8 mouse cellular contexts compared by ENCODE assay signal in the genomic region with DNA sequence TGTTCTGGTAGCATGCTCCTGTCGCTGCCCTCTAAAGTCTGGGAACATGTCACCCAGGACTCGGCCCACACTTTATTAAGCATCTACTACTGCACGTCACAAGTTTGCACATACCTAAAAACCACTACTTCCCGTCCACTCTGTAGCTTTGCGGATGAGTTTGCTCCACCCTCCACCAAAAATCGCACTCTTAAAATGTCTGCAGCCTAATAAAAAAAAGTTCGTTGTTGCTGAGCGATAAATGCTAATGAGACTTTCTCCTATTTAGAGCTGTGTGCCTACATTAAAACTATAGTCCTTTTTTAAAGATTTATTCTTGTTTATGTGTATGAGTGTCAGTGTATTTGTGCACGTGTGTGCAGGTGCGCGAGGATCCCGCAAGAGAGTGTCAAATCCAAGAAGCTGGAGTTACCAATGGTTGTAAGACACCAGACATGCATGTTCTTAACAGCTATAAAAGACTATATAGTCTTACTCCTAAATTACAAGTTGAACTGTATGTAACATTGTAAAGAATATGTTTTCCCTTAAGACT. TPM values are rescaled to one million over a fixed set of nuclear protein-coding genes. Genes with fewer than 3 reads are reported as not detected.
A peak's percentile ranks its signal among the peaks of the same experiment; 100 is the strongest.
DNase-seq lines count a peak whose midpoint lies in the region; ATAC-seq and TF ChIP-seq lines count a peak whose summit lies in the region.

No protein-coding gene starts in this region.

- DNase-seq in heart, adult 18-20 months: no peak
- DNase-seq in MEL (ENCODE audit: low read depth, low spot score): peak; percentile 78
- no peak for DNase-seq in forebrain, postnatal 0 days
- DNase-seq in embryo, embryonic 10 days (ENCODE audit: low spot score): no peak
- no peak for DNase-seq in layer of hippocampus, adult 11-12 months (ENCODE audit: low spot score)
- no peak for DNase-seq in urinary bladder, postnatal 25 days (ENCODE audit: low spot score)

- H3K9me3 ChIP-seq in heart, embryonic 13.5 days: no peaks in the 10 kb centered on the region
- no peaks in the 10 kb centered on the region for H3K9me3 ChIP-seq in MEL (replicated peaks; ENCODE audit: insufficient read depth, low read length)
- H3K9me3 ChIP-seq in forebrain, postnatal 0 days (ENCODE audit: low read length): no peaks in the 10 kb centered on the region

- no peak for TF ChIP-seq RAD21 in MEL (IDR thresholded peaks at IDR 0.05; ENCODE audit: low read depth, low read length)

- no peak for TF ChIP-seq POLR2A in MEL (IDR thresholded peaks at IDR 0.05; ENCODE audit: control insufficient read depth in 1 of 2, insufficient read depth in 1 of 2, low read depth in 1 of 2, low read length in 2 of 2, poor library complexity in 1 of 2)

- no peaks in the 10 kb centered on the region for H3K27me3 ChIP-seq in heart, embryonic 13.5 days (replicated peaks)
- H3K27me3 ChIP-seq in MEL (ENCODE audit: control insufficient read depth in 1 of 2, insufficient read depth in 2 of 2, low read length in 2 of 2): no peaks in the 10 kb centered on the region
- no peaks in the 10 kb centered on the region for H3K27me3 ChIP-seq in forebrain, postnatal 0 days (ENCODE audit: insufficient read depth, low read length)

- ATAC-seq in heart, embryonic 13.5 days (ENCODE audit: extremely low read depth, insufficient number of reproducible peaks, low FRiP score, low TSS enrichment): no peak
- ATAC-seq in forebrain, postnatal 0 days: no peak
- peak; percentile 49 for ATAC-seq in megakaryocyte, adult 5-6 weeks (ENCODE audit: poor library complexity, severe bottlenecking)

- no peak for TF ChIP-seq EP300 in MEL (IDR thresholded peaks at IDR 0.05; ENCODE audit: low read depth in 1 of 2, low read length in 2 of 2)

- 46% methylated on average over 12 of the region's 12 CpGs for WGBS in heart, embryonic 13.5 days
- 38% methylated on average over 12 of the region's 12 CpGs for WGBS in forebrain, postnatal 0 days

- H3K4me1 ChIP-seq in heart, embryonic 13.5 days: peaks cover 17% of the 10 kb centered on the region
- peaks cover 3 to 4% of the 10 kb centered on the region in 2 experiments; a peak in 1 of 4 replicates for H3K4me1 ChIP-seq in MEL (ENCODE audit: control insufficient read depth in 1 of 2, insufficient read depth in 2 of 2, low read length in 2 of 2)
- no peaks in the 10 kb centered on the region for H3K4me1 ChIP-seq in forebrain, postnatal 0 days (ENCODE audit: insufficient read depth)

- H3K36me3 ChIP-seq in heart, embryonic 13.5 days: peaks cover 19% of the 10 kb centered on the region
- H3K36me3 ChIP-seq in MEL (ENCODE audit: control insufficient read depth in 1 of 2, insufficient read depth in 2 of 2, low read length in 2 of 2): peaks cover 1 to 3% of the 10 kb centered on the region in 2 experiments; a peak in 2 of 4 replicates
- H3K36me3 ChIP-seq in forebrain, postnatal 0 days (ENCODE audit: insufficient read depth): no peaks in the 10 kb centered on the region

- H3K27ac ChIP-seq in heart, embryonic 13.5 days (replicated peaks): peak overlapping the region; percentile 83
- H3K27ac ChIP-seq in MEL (ENCODE audit: control insufficient read depth, low read depth, low read length): no peak overlapping the region
- H3K27ac ChIP-seq in forebrain, postnatal 0 days (ENCODE audit: low read depth, low read length): peak overlapping the region; percentile 70; the same call in 1 of the 2 replicates

- H3K4me3 ChIP-seq in heart, embryonic 13.5 days: peak overlapping the region; percentile 97
- H3K4me3 ChIP-seq in MEL (ENCODE audit: control insufficient read depth in 1 of 2, insufficient read depth in 1 of 2, low read depth in 2 of 2, low read length in 2 of 2): peak overlapping the region; percentile 63 to 89
- peak overlapping the region; percentile 67 for H3K4me3 ChIP-seq in forebrain, postnatal 0 days (ENCODE audit: low read depth, low read length)

- peak overlapping the region; percentile 88 for H3K9ac ChIP-seq in heart, embryonic 13.5 days
- H3K9ac ChIP-seq in MEL (ENCODE audit: control insufficient read depth, low read depth, low read length, poor library complexity, severe bottlenecking): peak overlapping the region; percentile 70
- H3K9ac ChIP-seq in forebrain, postnatal 0 days: peak overlapping the region; percentile 74

- TF ChIP-seq CTCF in MEL (IDR thresholded peaks at IDR 0.05 in 2 of 3, conservative IDR thresholded peaks at IDR 0.05 in 1 of 3; ENCODE audit: control insufficient read depth in 1 of 3, insufficient read depth in 1 of 3, low read depth in 2 of 3, low read length in 3 of 3, poor library complexity in 1 of 3, severe bottlenecking in 1 of 3): no peak
- no peak for TF ChIP-seq CTCF in forebrain, postnatal 0 days (IDR thresholded peaks at IDR 0.05; ENCODE audit: low read depth)

- peak overlapping the region; percentile 74 for H3K4me2 ChIP-seq in heart, embryonic 13.5 days
- H3K4me2 ChIP-seq in forebrain, postnatal 0 days (ENCODE audit: low read depth): peak overlapping the region; percentile 91

- H3K79me2 ChIP-seq in MEL (ENCODE audit: control insufficient read depth, insufficient read depth, low read length, poor library complexity): peaks cover 4% of the 10 kb centered on the region

TF ChIP-seq in MEL, 35 proteins besides CTCF, POLR2A, EP300 and RAD21 (continues in another document):
- peak; percentile 27; the same call in 1 of the 2 replicates for TF ChIP-seq TBP (IDR thresholded peaks at IDR 0.05; ENCODE audit: low read depth, low read length)
- peak; percentile 74 for TF ChIP-seq ZNF384 (IDR thresholded peaks at IDR 0.05; ENCODE audit: low read depth, low read length)
- no peak for TF ChIP-seq POLR2AphosphoS2 (IDR thresholded peaks at IDR 0.05; ENCODE audit: low read length)
- TF ChIP-seq GATA1 (IDR thresholded peaks at IDR 0.05; ENCODE audit: low read depth, low read length): no peak
- TF ChIP-seq NRF1 (IDR thresholded peaks at IDR 0.05; ENCODE audit: insufficient read depth, low read depth, low read length, poor library complexity, severe bottlenecking): no peak
- no peak for TF ChIP-seq RCOR1 (IDR thresholded peaks at IDR 0.05; ENCODE audit: low read depth, low read length)
- no peak for TF ChIP-seq HCFC1 (IDR thresholded peaks at IDR 0.05; ENCODE audit: low read depth, low read length)
- no peak for TF ChIP-seq JUND (IDR thresholded peaks at IDR 0.05; ENCODE audit: low read depth, low read length)
- no peak for TF ChIP-seq ZMIZ1 (IDR thresholded peaks at IDR 0.05; ENCODE audit: low read depth, low read length)
- no peak for TF ChIP-seq KAT2A (conservative IDR thresholded peaks at IDR 0.05; ENCODE audit: low read depth, low read length)
- TF ChIP-seq MAX (IDR thresholded peaks at IDR 0.05; ENCODE audit: low read length): peak; percentile 69
- TF ChIP-seq ETS1 (IDR thresholded peaks at IDR 0.05; ENCODE audit: low read depth, low read length): no peak
- TF ChIP-seq MAFK (IDR thresholded peaks at IDR 0.05; ENCODE audit: borderline replicate concordance, low read depth, low read length): no peak
- no peak for TF ChIP-seq UBTF (IDR thresholded peaks at IDR 0.05; ENCODE audit: borderline replicate concordance, insufficient read depth, low read depth, low read length)
- TF ChIP-seq TCF12 (IDR thresholded peaks at IDR 0.05; ENCODE audit: low read depth, low read length): no peak
- TF ChIP-seq ELF1 (IDR thresholded peaks at IDR 0.05; ENCODE audit: low read depth, low read length): no peak
- no peak for TF ChIP-seq GABPA (IDR thresholded peaks at IDR 0.05; ENCODE audit: low read depth, low read length)
- TF ChIP-seq MXI1 (IDR thresholded peaks at IDR 0.05; ENCODE audit: low read depth, low read length): peak; percentile 80
- no peak for TF ChIP-seq SMC3 (IDR thresholded peaks at IDR 0.05; ENCODE audit: low read depth, low read length)
- TF ChIP-seq USF1 (IDR thresholded peaks at IDR 0.05; ENCODE audit: low read depth, low read length): no peak
- TF ChIP-seq CHD2 (IDR thresholded peaks at IDR 0.05; ENCODE audit: low read length): no peak
- no peak for TF ChIP-seq TAL1 (IDR thresholded peaks at IDR 0.05; ENCODE audit: low read length)
- TF ChIP-seq BHLHE40 (IDR thresholded peaks at IDR 0.05; ENCODE audit: borderline replicate concordance, low read depth, low read length): no peak
- TF ChIP-seq E2F4 (IDR thresholded peaks at IDR 0.05; ENCODE audit: borderline replicate concordance, low read depth, low read length): no peak

RNA-seq across cellular contexts. Expression of a gene that starts 0.7 kb away (rescaled TPM):
- 40.2 and 41.3 TPM in 2 replicates for polyA plus RNA-seq in heart, embryonic 13.5 days (2015; fragmentation: Nextera tagmentation; extraction: Ambion mirVana)
- total RNA-seq in heart, adult 18-20 months (2021): 10 to 100 TPM; 18.4 to 20.9 TPM
- total RNA-seq in MEL (2012; rRNA removed): 11.0 and 12.3 TPM in 2 replicates
- 1 to 10 TPM in 1 of 2 experiments, not detected in 1; 9.9 TPM for polyA plus RNA-seq in MEL (2012; ENCODE audit: insufficient read depth in 1 of 2, insufficient read length in 2 of 2, low read depth in 1 of 2, low replicate concordance in 2 of 2, missing spikeins in 1 of 2)
- total RNA-seq in forebrain, postnatal 0 days (2014; rRNA removed): 13.1 and 16.3 TPM in 2 replicates
- polyA plus RNA-seq in forebrain, postnatal 0 days (2015; fragmentation: Nextera tagmentation; extraction: Ambion mirVana): 8.6 and 13.2 TPM in 2 replicates
- total RNA-seq in megakaryocyte, adult 5-6 weeks (2015): 8.1 and 15.4 TPM in 2 replicates
- 15.0 and 26.5 TPM in 2 replicates for total RNA-seq in megakaryocyte, adult 5-6 weeks (2017)

RNA-seq across cellular contexts. Expression of a gene that starts 0.9 kb away (rescaled TPM):
- polyA plus RNA-seq in heart, embryonic 13.5 days (2015; fragmentation: Nextera tagmentation; extraction: Ambion mirVana): 11.3 and 11.9 TPM in 2 replicates
- 1 to 10 TPM; 5.6 to 6.5 TPM for total RNA-seq in heart, adult 18-20 months (2021)
- 12.8 and 16.7 TPM in 2 replicates for total RNA-seq in MEL (2012; rRNA removed)
- polyA plus RNA-seq in MEL (2012; ENCODE audit: insufficient read depth in 1 of 2, insufficient read length in 2 of 2, low read depth in 1 of 2, low replicate concordance in 2 of 2, missing spikeins in 1 of 2): 10 to 100 TPM in 1 of 2 experiments, not detected in 1; 14.3 TPM
- 33.4 and 45.7 TPM in 2 replicates for total RNA-seq in forebrain, postnatal 0 days (2014; rRNA removed)
- 15.3 and 16.7 TPM in 2 replicates for polyA plus RNA-seq in forebrain, postnatal 0 days (2015; fragmentation: Nextera tagmentation; extraction: Ambion mirVana)
- total RNA-seq in megakaryocyte, adult 5-6 weeks (2015): 139 and 147 TPM in 2 replicates
- 70.8 and 73.6 TPM in 2 replicates for total RNA-seq in megakaryocyte, adult 5-6 weeks (2017)

RNA-seq across cellular contexts. Expression of a gene that starts 40.4 kb away (rescaled TPM):
- polyA plus RNA-seq in heart, embryonic 13.5 days (2015; fragmentation: Nextera tagmentation; extraction: Ambion mirVana): 801 and 895 TPM in 2 replicates
- total RNA-seq in heart, adult 18-20 months (2021): 1,000 to 10,000 TPM; 2,644 to 2,919 TPM
- 497 and 556 TPM in 2 replicates for total RNA-seq in MEL (2012; rRNA removed)
- 100 to 1,000 TPM; 368 to 868 TPM for polyA plus RNA-seq in MEL (2012; ENCODE audit: insufficient read depth in 1 of 2, insufficient read length in 2 of 2, low read depth in 1 of 2, low replicate concordance in 2 of 2, missing spikeins in 1 of 2)
- 321 and 336 TPM in 2 replicates for total RNA-seq in forebrain, postnatal 0 days (2014; rRNA removed)
- polyA plus RNA-seq in forebrain, postnatal 0 days (2015; fragmentation: Nextera tagmentation; extraction: Ambion mirVana): 529 and 607 TPM in 2 replicates
- total RNA-seq in megakaryocyte, adult 5-6 weeks (2015): 402 and 461 TPM in 2 replicates
- 143 and 163 TPM in 2 replicates for total RNA-seq in megakaryocyte, adult 5-6 weeks (2017)
